Mouse (Mus musculus) stomach, postnatal 0 days (tissue): ENCODE measurements around the gene Grasp.

Experiments
- CTCF ChIP-seq: IDR thresholded peaks from 2 replicates; pipeline ENCODE4 v1.5.1; 2016; ENCODE audit warnings: antibody characterized with exemption, low read depth, mild to moderate bottlenecking, moderate library complexity
- EP300 ChIP-seq: optimal IDR thresholded peaks from 2 replicates; pipeline ENCODE3; 2016; ENCODE audit warnings: antibody characterized with exemption

GRCm38 (mm10) chr15:101244012-101244411 lies 20.0 kb downstream of the Grasp start:
- no peak for TF ChIP-seq CTCF
- TF ChIP-seq EP300, result no peak
